8 mouse cellular contexts compared by ENCODE assay signal in the genomic region with DNA sequence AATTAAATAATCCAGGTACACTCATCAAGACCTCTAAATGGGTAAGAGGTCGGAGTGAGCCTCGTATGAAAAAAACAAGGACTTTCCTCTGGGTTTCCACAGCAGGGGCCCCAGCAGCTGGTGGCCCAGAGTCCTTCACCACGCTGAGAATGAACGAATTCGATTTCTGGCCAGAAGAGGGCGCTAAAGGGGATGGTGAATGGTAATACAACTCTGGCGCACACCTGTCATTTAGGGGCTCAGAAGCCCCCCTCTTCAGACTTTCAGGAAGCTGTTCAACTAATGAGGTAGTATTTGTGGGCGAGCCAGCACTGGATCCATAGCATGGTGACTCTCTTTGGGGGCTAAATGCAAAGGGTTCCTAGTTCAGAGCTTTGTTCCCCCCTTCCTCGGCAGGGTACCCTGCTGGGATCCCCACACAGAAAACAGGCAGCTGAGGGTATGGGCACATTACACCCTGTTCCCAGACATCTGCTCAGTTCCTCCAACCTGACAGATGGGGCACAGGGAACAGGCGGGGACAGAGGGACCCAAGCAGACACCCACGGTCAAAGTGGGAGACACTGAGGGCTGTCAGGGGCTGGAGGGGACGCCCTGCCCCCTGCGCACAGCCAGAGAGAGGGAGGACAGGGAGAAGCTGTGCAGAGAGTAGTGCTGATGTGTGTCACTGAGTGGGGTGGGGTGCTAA. TPM values are rescaled to one million over a fixed set of nuclear protein-coding genes. Genes with fewer than 3 reads are reported as not detected.
DNase-seq lines count a peak whose midpoint lies in the region; ATAC-seq and TF ChIP-seq lines count a peak whose summit lies in the region.

No protein-coding gene starts in this region.

- H3ac ChIP-seq in C2C12 (ENCODE audit: control insufficient read depth, insufficient read length, low read depth) = no peak overlapping the region

- H3K36me3 ChIP-seq in heart, embryonic 12.5 days = peaks cover 67% of the 10 kb centered on the region
- H3K36me3 ChIP-seq in C2C12 (ENCODE audit: control insufficient read depth, insufficient read depth) = peaks cover 45% of the 10 kb centered on the region

- peak; percentile 92 for DNase-seq in heart, adult 11 months
- DNase-seq in layer of hippocampus, adult 2 months (ENCODE audit: low spot score in 2 of 2) = peak; percentile 64 to 84
- peak; percentile 62 for DNase-seq in mesoderm, embryonic 11.5 days (ENCODE audit: low read depth, low spot score)
- peak; percentile 76 for DNase-seq in thymus, postnatal 14 days

- no peaks in the 10 kb centered on the region; the same call in 1 of the 2 replicates for H3K27me3 ChIP-seq in heart, embryonic 12.5 days (replicated peaks)
- H3K27me3 ChIP-seq in C2C12 (ENCODE audit: control insufficient read depth, insufficient read depth, insufficient read length) = no peaks in the 10 kb centered on the region

- no peak overlapping the region for H3K27ac ChIP-seq in heart, embryonic 12.5 days (ENCODE audit: poor library complexity, severe bottlenecking)
- no peak overlapping the region for H3K27ac ChIP-seq in bone marrow, adult 2 months (ENCODE audit: control insufficient read depth, insufficient read depth, low read depth, low read length, poor library complexity)
- H3K27ac ChIP-seq in layer of hippocampus, adult 2 months = peak overlapping the region; percentile 97

- peak; percentile 24 for TF ChIP-seq CTCF in C2C12 (IDR thresholded peaks at IDR 0.05; ENCODE audit: control insufficient read depth, insufficient read depth, insufficient read length)
- peak; percentile 51 for TF ChIP-seq CTCF in bone marrow, adult 2 months (IDR thresholded peaks at IDR 0.05; ENCODE audit: control insufficient read depth, insufficient read depth, low read length)
- TF ChIP-seq CTCF in layer of hippocampus, adult 2 months (conservative IDR thresholded peaks at IDR 0.05) = peak; percentile 89

- no peak overlapping the region for H3K4me2 ChIP-seq in heart, embryonic 12.5 days

- peaks cover 23% of the 10 kb centered on the region for H3K79me2 ChIP-seq in C2C12 (ENCODE audit: control insufficient read depth, insufficient read depth)

- H3K4me1 ChIP-seq in heart, embryonic 12.5 days (replicated peaks) = peaks cover 26% of the 10 kb centered on the region
- no peaks in the 10 kb centered on the region for H3K4me1 ChIP-seq in bone marrow, adult 2 months (ENCODE audit: control insufficient read depth, insufficient read depth, low read length)

- H3K79me3 ChIP-seq in C2C12 (ENCODE audit: low read depth) = peaks cover 2% of the 10 kb centered on the region

- WGBS in heart, embryonic 12.5 days = 42% methylated on average over 13 of the region's 13 CpGs
- 43% methylated on average over 13 of the region's 13 CpGs for WGBS in bone marrow, adult 2 months

- no peak for ATAC-seq in heart, embryonic 12.5 days (ENCODE audit: insufficient number of reproducible peaks, low FRiP score)
- 0 out of 2 replicates have a peak, but pooled peaks have one; percentile 36 for ATAC-seq in erythroid progenitor cell, adult 5-6 weeks (replicated peaks; ENCODE audit: low FRiP score, poor library complexity, severe bottlenecking)

- H3K9ac ChIP-seq in heart, embryonic 12.5 days = no peak overlapping the region

- H3K9me3 ChIP-seq in heart, embryonic 12.5 days (replicated peaks) = no peaks in the 10 kb centered on the region

- no peak for TF ChIP-seq POLR2A in bone marrow, adult 2 months (IDR thresholded peaks at IDR 0.05; ENCODE audit: borderline replicate concordance, control insufficient read depth, low read depth, low read length)

- H3K4me3 ChIP-seq in heart, embryonic 12.5 days = no peak overlapping the region
- H3K4me3 ChIP-seq in C2C12 (ENCODE audit: insufficient read depth, poor library complexity, severe bottlenecking) = no peak overlapping the region
- H3K4me3 ChIP-seq in bone marrow, adult 2 months (replicated peaks; ENCODE audit: control insufficient read depth, low read depth, low read length) = no peak overlapping the region
- H3K4me3 ChIP-seq in layer of hippocampus, adult 2 months = no peak overlapping the region; the same call in 1 of the 2 replicates

TF ChIP-seq in C2C12, 6 proteins besides CTCF, POLR2A, EP300 and RAD21:
- TF ChIP-seq CEBPB (IDR thresholded peaks at IDR 0.05; ENCODE audit: low read depth) (no peak), MYOG (IDR thresholded peaks at IDR 0.05; ENCODE audit: control insufficient read depth, extremely low read depth, insufficient read length) (no peak), MYOD1 (IDR thresholded peaks at IDR 0.05; ENCODE audit: control insufficient read depth, insufficient read length, low read depth) (no peak), USF1 (IDR thresholded peaks at IDR 0.05; ENCODE audit: low read depth) (no peak)

RNA-seq across cellular contexts. Expression of a gene that starts 7.6 kb away (rescaled TPM):
- 31.3 and 32.4 TPM in 2 replicates for polyA plus RNA-seq in heart, embryonic 12.5 days (2016; fragmentation: Nextera tagmentation; extraction: Ambion mirVana)
- polyA plus RNA-seq in C2C12 (2012; fragmentation: generic; extraction: Trizol) = 42.4 TPM
- 6.2 and 10.2 TPM in 2 replicates for polyA plus RNA-seq in bone marrow, adult 2 months (2011; ENCODE audit: insufficient read depth, insufficient read length, low replicate concordance, missing spikeins)
- total RNA-seq in erythroid progenitor cell, adult 5-6 weeks (2015; ENCODE audit: low replicate concordance) = 1.1 and 1.3 TPM in 2 replicates
- total RNA-seq in erythroid progenitor cell, adult 5-6 weeks (2017; ENCODE audit: low replicate concordance) = 1.0 and 3.0 TPM in 2 replicates
- 1,000 to 10,000 TPM; 1,998 to 2,007 TPM for total RNA-seq in layer of hippocampus, adult 2 months (2021)

RNA-seq across cellular contexts. Expression of a gene that starts 7.7 kb away (rescaled TPM):
- polyA plus RNA-seq in heart, embryonic 12.5 days (2016; fragmentation: Nextera tagmentation; extraction: Ambion mirVana) = 28.1 and 29.8 TPM in 2 replicates
- 20.2 TPM for polyA plus RNA-seq in C2C12 (2012; fragmentation: generic; extraction: Trizol)
- 7.5 and 13.9 TPM in 2 replicates for polyA plus RNA-seq in bone marrow, adult 2 months (2011; ENCODE audit: insufficient read depth, insufficient read length, low replicate concordance, missing spikeins)
- 11.3 and 24.5 TPM in 2 replicates for total RNA-seq in erythroid progenitor cell, adult 5-6 weeks (2015; ENCODE audit: low replicate concordance)
- total RNA-seq in erythroid progenitor cell, adult 5-6 weeks (2017; ENCODE audit: low replicate concordance) = 3.8 and 8.0 TPM in 2 replicates
- total RNA-seq in layer of hippocampus, adult 2 months (2021) = 10 to 100 TPM; 68.7 to 72.4 TPM

RNA-seq across cellular contexts. Expression of a gene that starts 9.6 kb away (rescaled TPM):
- polyA plus RNA-seq in heart, embryonic 12.5 days (2016; fragmentation: Nextera tagmentation; extraction: Ambion mirVana) = not detected in 2 replicates
- not detected for polyA plus RNA-seq in C2C12 (2012; fragmentation: generic; extraction: Trizol)
- polyA plus RNA-seq in bone marrow, adult 2 months (2011; ENCODE audit: insufficient read depth, insufficient read length, low replicate concordance, missing spikeins) = not detected in 2 replicates
- total RNA-seq in erythroid progenitor cell, adult 5-6 weeks (2015; ENCODE audit: low replicate concordance) = not detected in 2 replicates
- total RNA-seq in erythroid progenitor cell, adult 5-6 weeks (2017; ENCODE audit: low replicate concordance) = not detected in 2 replicates
- under 1 TPM in 1 of 2 experiments, not detected in 1; 0.18 TPM for total RNA-seq in layer of hippocampus, adult 2 months (2021)

Comparison
In these comparisons a context has a peak if more than half of its experiments do, and no peak if none do; other contexts are left out.
1. CTCF ChIP-seq: peak in every context shown above with its lines; median percentile 89 in layer of hippocampus, adult 2 months; 51 in bone marrow, adult 2 months; 24 in C2C12.